ENCODE assay signal across 10 mouse cellular contexts in the genomic region with DNA sequence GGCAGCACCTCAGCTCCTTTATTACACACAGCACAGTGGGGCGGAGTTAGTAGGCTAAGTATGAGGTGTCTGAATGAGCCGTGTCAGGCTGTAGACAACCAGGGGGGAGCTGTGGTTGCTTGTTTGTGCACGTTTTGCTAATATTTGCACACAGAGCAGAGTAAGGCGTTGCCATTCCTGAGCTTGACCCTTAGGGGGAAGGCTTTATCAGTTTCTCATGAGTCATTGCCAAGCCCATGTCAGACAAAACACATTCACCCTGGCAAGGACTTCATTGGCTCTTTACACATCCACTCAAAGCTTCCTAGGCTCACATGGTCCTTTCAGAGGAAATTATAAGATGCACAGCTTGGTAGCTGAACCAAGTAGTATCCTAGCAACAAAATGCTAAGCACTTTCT. TPM values are rescaled to one million over a fixed set of nuclear protein-coding genes. Genes with fewer than 3 reads are reported as not detected.
DNase-seq lines count a peak whose midpoint lies in the region; ATAC-seq lines count a peak whose summit lies in the region.
"Had no signal": no experiment of that assay in that cellular context is flagged by ENCODE, and none has a peak within 500 bp of the region (broad histone marks: within the 10 kb centered on the region; RNA-seq: fewer than 3 reads in every experiment).

No protein-coding gene starts in this region.

- H3K9ac ChIP-seq in neural tube, embryonic 11.5 days (ENCODE audit: low read length) = no peak overlapping the region
- H3K9ac ChIP-seq in intestine, embryonic 15.5 days = no peak overlapping the region
- H3K9ac ChIP-seq in neural tube, embryonic 15.5 days (replicated peaks) = no peak overlapping the region

- DNase-seq in adrenal gland, adult 2 months = peak; percentile 48
- DNase-seq in adrenal gland, adult 18-20 months (ENCODE audit: low spot score in 2 of 2) = no peak
- peak; percentile 16 for DNase-seq in neural tube, embryonic 11.5 days (ENCODE audit: low spot score)
- no peak for DNase-seq in neural tube, embryonic 10.5 days (ENCODE audit: extremely low spot score, low spot score)
- no peak for DNase-seq in frontal cortex, postnatal 14 days (ENCODE audit: low spot score in 2 of 2)
- DNase-seq in layer of hippocampus, adult 18-20 months (ENCODE audit: low spot score in 2 of 2) = no peak
- DNase-seq: kidney, postnatal 14 days; right cerebral cortex, postnatal 25 days had no signal

- H3K36me3 ChIP-seq in neural tube, embryonic 11.5 days (ENCODE audit: control insufficient read depth, insufficient read depth, low read length) = no peaks in the 10 kb centered on the region
- H3K36me3 ChIP-seq in intestine, embryonic 15.5 days = no peaks in the 10 kb centered on the region
- H3K36me3 ChIP-seq in neural tube, embryonic 15.5 days = no peaks in the 10 kb centered on the region

- 67% methylated on average over 4 of the region's 4 CpGs for WGBS in neural tube, embryonic 11.5 days
- 48% methylated on average over 4 of the region's 4 CpGs for WGBS in intestine, embryonic 15.5 days
- 62% methylated on average over 4 of the region's 4 CpGs for WGBS in neural tube, embryonic 15.5 days

- no peaks in the 10 kb centered on the region for H3K9me3 ChIP-seq in neural tube, embryonic 11.5 days (ENCODE audit: control insufficient read depth, low read length)
- H3K9me3 ChIP-seq in intestine, embryonic 15.5 days = no peaks in the 10 kb centered on the region
- no peaks in the 10 kb centered on the region for H3K9me3 ChIP-seq in neural tube, embryonic 15.5 days (replicated peaks)

- ATAC-seq in neural tube, embryonic 11.5 days (ENCODE audit: insufficient read depth, low FRiP score, low TSS enrichment) = no peak
- peak; percentile 85 for ATAC-seq in intestine, embryonic 15.5 days
- peak; percentile 33; the same call in 1 of the 2 replicates for ATAC-seq in neural tube, embryonic 15.5 days (ENCODE audit: low FRiP score)

- H3K4me3 ChIP-seq in neural tube, embryonic 11.5 days (ENCODE audit: low read depth, low read length) = no peak overlapping the region
- no peak overlapping the region for H3K4me3 ChIP-seq in intestine, embryonic 15.5 days (replicated peaks)
- no peak overlapping the region for H3K4me3 ChIP-seq in neural tube, embryonic 15.5 days (replicated peaks)

- H3K4me1 ChIP-seq in neural tube, embryonic 11.5 days (ENCODE audit: control insufficient read depth, insufficient read depth, low read length) = no peaks in the 10 kb centered on the region
- H3K4me1 ChIP-seq in intestine, embryonic 15.5 days (replicated peaks) = no peaks in the 10 kb centered on the region
- peaks cover 10% of the 10 kb centered on the region for H3K4me1 ChIP-seq in neural tube, embryonic 15.5 days

- H3K27ac ChIP-seq in neural tube, embryonic 11.5 days (ENCODE audit: low read depth, low read length) = no peak overlapping the region
- no peak overlapping the region for H3K27ac ChIP-seq in intestine, embryonic 15.5 days
- no peak overlapping the region for H3K27ac ChIP-seq in neural tube, embryonic 15.5 days (replicated peaks)

- H3K4me2 ChIP-seq in neural tube, embryonic 11.5 days (ENCODE audit: low read depth) = no peak overlapping the region
- H3K4me2 ChIP-seq in intestine, embryonic 15.5 days (replicated peaks) = no peak overlapping the region
- no peak overlapping the region for H3K4me2 ChIP-seq in neural tube, embryonic 15.5 days

- no peaks in the 10 kb centered on the region for H3K27me3 ChIP-seq in neural tube, embryonic 11.5 days (ENCODE audit: control insufficient read depth, insufficient read depth, low read length)
- no peaks in the 10 kb centered on the region for H3K27me3 ChIP-seq in intestine, embryonic 15.5 days (replicated peaks)
- no peaks in the 10 kb centered on the region for H3K27me3 ChIP-seq in neural tube, embryonic 15.5 days (replicated peaks)

RNA-seq across cellular contexts. Expression of a gene that starts 9.5 kb away (rescaled TPM):
- total RNA-seq in adrenal gland, adult 2 months (2021) = 10 to 100 TPM; 32.6 to 68.2 TPM
- 9.0 and 10.0 TPM in 2 replicates for polyA plus RNA-seq in adrenal gland, adult 2 months (2012; rRNA removed)
- 10 to 100 TPM; 28.7 to 67.3 TPM for total RNA-seq in adrenal gland, adult 18-20 months (2021)
- 8.0 and 10.6 TPM in 2 replicates for polyA plus RNA-seq in neural tube, embryonic 11.5 days (2014; fragmentation: Nextera tagmentation; extraction: Ambion mirVana)
- polyA plus RNA-seq in intestine, embryonic 15.5 days (2015; fragmentation: Nextera tagmentation; extraction: Ambion mirVana) = 19.2 and 19.4 TPM in 2 replicates
- polyA plus RNA-seq in neural tube, embryonic 15.5 days (2015; fragmentation: Nextera tagmentation; extraction: Ambion mirVana) = 9.8 and 14.8 TPM in 2 replicates
- 10 to 100 TPM; 18.0 to 20.6 TPM for total RNA-seq in layer of hippocampus, adult 18-20 months (2021)

RNA-seq across cellular contexts. Expression of a gene that starts 53.1 kb away (rescaled TPM):
- total RNA-seq in adrenal gland, adult 2 months (2021) = 1 to 10 TPM in 1 of 2 experiments, under 1 TPM in 1; 0.17 to 4.0 TPM
- polyA plus RNA-seq in adrenal gland, adult 2 months (2012; rRNA removed) = 0.40 and 2.0 TPM in 2 replicates
- total RNA-seq in adrenal gland, adult 18-20 months (2021) = 1 to 10 TPM in 1 of 2 experiments, under 1 TPM in 1; 0.10 to 3.5 TPM
- not detected in 2 replicates for polyA plus RNA-seq in neural tube, embryonic 11.5 days (2014; fragmentation: Nextera tagmentation; extraction: Ambion mirVana)
- 1.0 and 1.7 TPM in 2 replicates for polyA plus RNA-seq in intestine, embryonic 15.5 days (2015; fragmentation: Nextera tagmentation; extraction: Ambion mirVana)
- 0.18 and 0.34 TPM in 2 replicates for polyA plus RNA-seq in neural tube, embryonic 15.5 days (2015; fragmentation: Nextera tagmentation; extraction: Ambion mirVana)
- 10 to 100 TPM; 10.9 to 12.6 TPM for total RNA-seq in layer of hippocampus, adult 18-20 months (2021)

RNA-seq across cellular contexts. Expression of a gene that starts 59.2 kb away (rescaled TPM):
- total RNA-seq in adrenal gland, adult 2 months (2021) = not detected
- not detected in 2 replicates for polyA plus RNA-seq in adrenal gland, adult 2 months (2012; rRNA removed)
- total RNA-seq in adrenal gland, adult 18-20 months (2021) = not detected
- polyA plus RNA-seq in neural tube, embryonic 11.5 days (2014; fragmentation: Nextera tagmentation; extraction: Ambion mirVana) = not detected in 2 replicates
- polyA plus RNA-seq in intestine, embryonic 15.5 days (2015; fragmentation: Nextera tagmentation; extraction: Ambion mirVana) = 0.13 and 0.25 TPM in 2 replicates
- not detected in 2 replicates for polyA plus RNA-seq in neural tube, embryonic 15.5 days (2015; fragmentation: Nextera tagmentation; extraction: Ambion mirVana)
- total RNA-seq in layer of hippocampus, adult 18-20 months (2021) = not detected

Comparison
In these comparisons a context has a peak if more than half of its experiments do, and no peak if none do; other contexts are left out.
1. DNase-seq: peak in adrenal gland, adult 2 months (single experiment) and neural tube, embryonic 11.5 days (single experiment); none in adrenal gland, adult 18-20 months (0 of 2), neural tube, embryonic 10.5 days (single experiment), frontal cortex, postnatal 14 days (0 of 2) and layer of hippocampus, adult 18-20 months (0 of 2).